Mouse (Mus musculus): ENCODE results near the gene 3110001I22Rik.
A peak's percentile ranks its signal among the peaks of the same experiment; 100 is the strongest.
"Not testable (repeated sequence)": the region's sequence is repeated elsewhere in the genome, so short reads cannot be mapped to it uniquely, and the experiment has no call there.

Gene 3110001I22Rik

DNA sequence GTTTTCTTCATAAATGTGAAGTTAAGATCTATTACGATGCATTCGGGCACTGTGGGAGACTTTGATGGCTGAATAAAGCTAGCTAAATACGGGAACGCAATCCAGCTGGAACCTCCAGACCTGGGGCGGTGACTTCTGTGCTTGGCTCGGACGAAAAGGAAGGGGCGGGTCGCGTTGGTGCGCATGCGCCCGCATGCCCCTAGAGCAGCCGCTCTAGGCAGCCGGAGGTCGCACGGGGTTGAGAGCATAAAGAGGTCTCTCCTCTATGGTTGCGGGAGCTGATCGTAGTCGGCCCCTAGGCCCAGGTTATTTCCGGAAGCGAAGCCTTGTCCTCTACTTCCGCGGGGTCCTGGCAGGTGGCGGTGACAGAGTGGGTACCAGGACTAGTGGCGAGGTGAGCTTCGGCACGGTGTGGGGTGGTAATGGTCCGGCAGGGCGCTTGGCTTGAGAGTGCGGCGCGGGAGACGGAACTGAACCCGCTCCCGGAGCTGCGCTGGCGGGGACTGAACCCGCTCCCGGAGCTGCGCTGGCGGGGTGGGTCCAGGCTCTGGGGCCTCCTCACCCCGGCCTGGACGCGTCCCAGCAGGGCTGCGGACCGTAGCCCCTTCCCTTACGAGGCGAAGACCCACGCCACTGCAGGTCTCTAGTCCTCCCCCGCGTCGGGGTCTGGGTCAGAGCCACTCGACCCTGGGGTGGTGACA, at the start of gene 3110001I22Rik, which contains the start of gene Bfar:
3110001I22Rik (plus strand) TSS at position 245 of the 701 bp plus-strand sequence.
Bfar (plus strand) TSS at position 174 of the 701 bp plus-strand sequence.
- peak; percentile 92 for DNase-seq (ENCODE audit: low spot score)

DNA sequence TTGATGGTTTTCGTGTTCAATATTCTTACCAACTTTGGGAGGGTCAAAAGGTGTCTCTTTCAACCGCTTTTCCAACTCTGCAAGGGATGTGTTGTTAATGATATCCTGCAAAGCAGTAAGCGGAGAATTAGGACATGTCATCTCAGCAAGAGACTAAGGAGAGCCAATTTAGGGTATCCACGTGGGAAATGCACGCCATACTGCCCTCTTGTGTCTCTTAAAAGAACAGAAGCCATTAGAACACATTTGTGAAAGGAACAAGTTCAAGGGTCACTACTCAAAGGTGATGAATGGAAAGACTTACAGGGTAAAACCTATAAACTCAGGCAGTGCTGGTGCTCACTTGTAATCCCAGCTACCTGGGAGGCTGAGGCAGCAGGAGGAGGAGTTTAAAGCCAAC, 43.4 kb upstream of the 3110001I22Rik start:
- no peak for DNase-seq (ENCODE audit: low spot score)

DNA sequence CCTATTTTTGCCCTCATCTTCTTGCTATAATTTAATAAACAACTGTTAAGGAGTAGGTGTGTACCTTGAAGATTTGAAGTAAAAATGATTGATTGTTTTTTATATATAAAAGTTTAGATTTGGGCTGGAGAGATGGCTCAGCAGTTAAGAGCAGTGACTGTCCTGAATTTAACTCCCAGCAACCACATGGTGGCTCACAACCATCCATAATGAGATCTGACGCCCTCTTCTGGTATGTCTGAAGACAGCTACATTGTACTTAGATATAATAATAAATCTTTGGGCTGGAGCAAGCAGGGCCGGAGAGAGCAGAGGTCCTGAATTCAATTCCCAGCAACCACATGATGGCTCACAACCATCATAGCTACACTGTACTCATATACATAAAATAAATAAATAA, 33.5 kb upstream of the 3110001I22Rik start:
- DNase-seq (ENCODE audit: low spot score), result not testable (repeated sequence)

DNA sequence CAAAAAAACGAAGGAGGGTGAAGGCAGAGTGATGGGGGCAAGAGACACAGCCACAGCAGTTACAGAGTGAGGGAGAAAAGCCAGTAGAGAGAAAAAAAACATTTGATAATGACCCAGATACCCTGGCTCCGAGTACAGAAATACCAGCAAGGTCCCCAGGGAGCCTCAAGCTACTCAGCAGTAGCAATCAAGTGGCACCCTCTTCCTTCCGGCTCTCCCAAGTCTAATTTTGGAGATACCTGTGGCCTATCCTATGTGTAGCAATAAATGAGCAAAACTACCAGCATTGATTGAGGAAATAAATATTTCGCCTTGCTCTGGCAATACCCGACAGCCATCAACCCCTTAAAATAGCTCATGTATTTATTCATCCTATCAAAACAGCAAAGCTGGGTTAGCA, 32.2 kb upstream of the 3110001I22Rik start:
- DNase-seq (ENCODE audit: low spot score), result no peak

DNA sequence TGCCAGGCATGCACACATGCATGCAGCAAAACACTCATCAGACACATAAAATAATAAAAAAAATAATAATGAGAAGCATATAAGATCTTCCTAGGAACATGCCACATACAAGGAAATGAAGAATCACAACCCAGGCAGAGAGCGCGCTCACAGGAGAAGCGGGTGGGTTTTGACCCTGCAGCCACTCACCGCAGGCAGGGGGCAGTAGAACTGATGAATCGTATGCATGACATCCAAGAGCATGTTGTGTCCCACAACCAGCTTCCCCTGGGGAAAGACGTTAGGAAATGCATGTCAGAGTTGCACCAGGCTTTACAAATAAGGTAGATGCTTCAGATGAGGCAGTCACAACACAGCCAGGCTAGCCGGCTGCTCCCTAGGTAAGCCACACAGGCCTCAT, 31.7 kb upstream of the 3110001I22Rik start:
- DNase-seq (ENCODE audit: low spot score), result no peak

DNA sequence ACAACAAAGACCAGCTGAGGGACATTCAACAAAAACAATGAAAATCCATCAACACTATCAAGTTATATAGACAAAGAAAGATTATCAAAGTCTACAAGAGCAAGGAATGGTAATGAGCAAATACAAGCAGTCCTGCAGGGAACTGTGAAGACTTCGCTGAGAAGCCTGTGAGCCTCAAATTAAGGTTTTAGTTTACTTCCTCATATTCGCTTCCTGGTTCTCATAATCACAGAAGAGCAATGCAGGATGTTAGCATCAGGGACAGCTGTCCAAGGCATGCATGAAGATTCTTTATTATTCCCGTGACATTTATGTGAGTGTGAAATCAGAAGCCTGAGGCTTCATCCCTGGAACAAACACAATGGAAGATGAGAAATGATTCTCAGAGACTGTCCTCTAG, 27.3 kb upstream of the 3110001I22Rik start:
- DNase-seq (ENCODE audit: low spot score), result no peak

DNA sequence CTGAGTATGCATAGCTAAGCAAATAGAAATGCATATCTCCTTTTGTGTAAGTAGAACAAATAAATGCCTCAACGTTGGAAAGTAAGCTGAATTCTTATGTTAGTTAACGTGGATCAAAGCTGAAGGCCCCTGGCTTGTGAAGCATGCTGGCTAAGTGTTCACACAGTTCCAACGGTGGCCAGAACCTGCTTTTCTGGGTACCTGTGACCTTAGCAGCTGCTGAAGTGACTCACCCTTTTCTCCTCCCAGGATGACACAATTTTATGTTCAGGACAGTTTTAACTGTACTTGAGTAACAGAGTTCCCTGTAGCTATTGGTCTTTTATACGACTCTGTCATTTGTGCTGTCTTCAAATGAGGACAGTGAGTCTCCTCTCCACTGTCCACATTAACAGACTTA, 25.8 kb upstream of the 3110001I22Rik start:
- no peak for DNase-seq (ENCODE audit: low spot score)

DNA sequence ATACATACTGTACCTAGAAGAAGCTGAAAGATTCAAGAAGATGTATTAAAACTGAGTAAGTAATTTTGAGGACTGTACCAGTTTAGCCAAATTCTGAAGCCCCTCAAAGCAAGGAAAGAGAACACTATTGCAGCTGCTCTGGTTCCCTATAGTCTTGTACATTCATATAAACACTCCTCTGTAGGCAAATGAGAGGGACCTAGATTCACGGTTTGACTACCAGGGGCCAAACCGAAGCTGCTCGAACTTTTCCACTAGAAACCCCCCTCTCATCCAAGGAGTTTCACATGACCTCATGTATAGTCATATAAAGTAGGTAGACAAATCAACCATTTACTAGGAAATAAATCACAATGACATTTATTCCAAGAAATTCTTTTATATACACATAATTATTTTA, 12.8 kb upstream of the 3110001I22Rik start:
- DNase-seq (ENCODE audit: low spot score), result no peak

DNA sequence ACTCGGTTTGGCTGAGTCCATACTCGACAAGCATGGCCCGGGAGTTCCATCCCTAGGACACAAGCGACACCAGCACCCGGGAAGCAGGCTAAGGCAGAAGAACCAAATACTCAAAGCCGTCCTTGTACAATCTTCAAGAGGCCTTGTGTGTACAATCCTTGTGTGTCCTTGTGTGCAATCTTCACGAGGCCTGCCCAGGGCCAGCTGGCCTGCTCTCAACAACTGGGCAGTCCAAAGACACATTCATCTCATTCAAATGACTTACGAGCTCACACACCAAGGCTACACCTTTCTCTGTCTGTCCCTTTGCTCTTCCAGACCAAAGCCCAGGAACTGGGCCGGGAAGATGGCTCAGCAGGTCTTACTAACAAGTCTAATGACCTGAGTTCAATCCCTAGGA, 11.0 kb upstream of the 3110001I22Rik start:
- DNase-seq (ENCODE audit: low spot score), result no peak

DNA sequence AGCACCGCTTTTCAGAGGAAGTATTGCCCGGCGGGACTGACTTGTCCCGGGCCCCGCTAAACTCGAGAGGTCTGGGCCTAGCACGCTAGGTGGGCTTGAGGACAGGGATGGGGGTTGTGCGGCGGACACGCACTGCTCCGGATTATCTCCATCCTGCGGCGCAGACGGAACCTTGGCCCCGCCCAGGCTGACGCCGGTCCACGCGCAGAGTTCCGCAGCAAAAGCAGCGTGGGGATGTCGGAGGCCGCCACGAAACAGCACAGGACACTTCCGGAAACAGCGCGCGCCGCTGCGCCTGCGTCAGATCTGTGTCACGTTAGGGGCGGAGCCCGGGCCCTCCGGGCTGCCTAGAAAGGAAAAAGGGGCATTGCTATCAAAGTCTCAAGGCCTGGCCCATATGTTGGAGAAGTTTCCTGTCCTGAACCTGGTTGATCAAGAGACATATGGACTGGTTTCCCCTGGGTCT, 3.8 kb upstream of the 3110001I22Rik start, which contains the start of gene Parn:
Parn (minus strand) TSS at position 293 of the 466 bp plus-strand sequence.
- DNase-seq (ENCODE audit: low spot score), result peak; percentile 97

DNA sequence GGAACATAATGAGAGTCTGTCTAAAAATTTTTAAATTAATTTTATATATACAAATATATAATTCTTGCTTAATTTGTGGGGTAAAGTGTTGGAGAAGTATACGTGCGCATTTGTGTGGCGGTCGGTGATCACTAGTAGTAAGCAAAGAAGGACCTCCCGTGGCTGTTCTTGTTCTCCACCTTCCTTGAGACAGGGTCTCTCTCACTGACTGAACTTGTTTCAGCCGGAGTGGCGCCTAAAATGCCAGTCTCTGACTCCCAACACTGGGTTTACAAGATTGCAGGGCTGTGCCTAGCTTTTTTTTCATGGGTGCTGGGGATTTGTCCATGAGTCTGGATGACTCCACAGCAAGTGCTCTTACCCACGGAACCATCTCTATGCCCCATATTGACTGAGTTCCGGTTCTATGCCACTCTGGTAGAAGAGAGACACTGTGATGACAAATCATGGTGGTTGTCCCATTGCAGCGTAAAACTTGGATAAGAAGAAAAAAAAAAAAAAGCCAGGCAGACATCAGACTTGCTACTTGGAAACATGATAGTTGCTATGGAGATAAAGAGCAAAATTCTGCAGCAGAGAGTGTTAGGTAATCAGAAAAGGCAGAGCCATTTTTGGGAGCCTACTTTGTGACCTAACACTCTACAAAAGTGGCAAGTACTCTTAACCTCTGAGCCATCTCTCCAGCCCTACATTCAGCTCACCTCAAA, 3.2 kb upstream of the 3110001I22Rik start:
- DNase-seq (ENCODE audit: low spot score), result no peak

DNA sequence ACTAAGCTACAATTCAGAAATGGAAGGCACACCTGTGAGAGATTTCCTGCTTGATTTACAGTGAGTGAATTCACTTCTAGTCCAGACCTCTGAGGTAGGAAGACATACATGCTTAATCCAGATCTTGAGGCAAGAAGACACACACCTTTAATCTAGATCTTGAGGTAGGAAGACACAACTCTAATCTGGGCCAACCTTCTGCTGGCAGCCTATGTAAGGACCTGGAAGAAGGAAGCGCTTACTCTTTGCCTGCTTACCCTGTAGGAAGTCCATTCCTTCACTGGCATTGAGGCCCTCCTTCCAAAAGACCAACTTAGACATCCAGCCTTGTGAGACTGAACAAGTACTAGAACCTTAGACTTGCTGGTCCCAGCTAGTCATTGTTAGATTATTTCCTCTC, 2.4 kb upstream of the 3110001I22Rik start:
- no peak for DNase-seq (ENCODE audit: low spot score)

DNA sequence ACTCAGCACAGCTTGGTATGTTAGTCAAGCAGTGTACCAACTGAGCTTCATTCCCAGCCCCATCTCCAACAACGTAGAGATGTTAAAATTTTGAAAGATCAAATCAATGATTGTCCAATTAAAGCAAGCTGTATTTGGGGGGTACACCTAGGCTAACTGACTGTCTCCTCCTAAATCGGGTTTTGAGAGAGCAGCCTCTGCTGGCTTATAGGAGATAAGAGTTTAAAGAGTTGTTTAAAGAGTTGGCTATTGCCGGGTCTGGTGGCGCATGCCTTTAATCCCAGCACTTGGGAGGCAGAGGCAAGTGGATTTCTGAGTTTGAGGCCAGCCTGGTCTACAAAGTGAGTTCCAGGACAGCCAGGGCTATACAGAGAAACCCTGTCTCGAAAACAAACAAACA, 833 bp upstream of the 3110001I22Rik start:
- not testable (repeated sequence) for DNase-seq (ENCODE audit: low spot score)

DNA sequence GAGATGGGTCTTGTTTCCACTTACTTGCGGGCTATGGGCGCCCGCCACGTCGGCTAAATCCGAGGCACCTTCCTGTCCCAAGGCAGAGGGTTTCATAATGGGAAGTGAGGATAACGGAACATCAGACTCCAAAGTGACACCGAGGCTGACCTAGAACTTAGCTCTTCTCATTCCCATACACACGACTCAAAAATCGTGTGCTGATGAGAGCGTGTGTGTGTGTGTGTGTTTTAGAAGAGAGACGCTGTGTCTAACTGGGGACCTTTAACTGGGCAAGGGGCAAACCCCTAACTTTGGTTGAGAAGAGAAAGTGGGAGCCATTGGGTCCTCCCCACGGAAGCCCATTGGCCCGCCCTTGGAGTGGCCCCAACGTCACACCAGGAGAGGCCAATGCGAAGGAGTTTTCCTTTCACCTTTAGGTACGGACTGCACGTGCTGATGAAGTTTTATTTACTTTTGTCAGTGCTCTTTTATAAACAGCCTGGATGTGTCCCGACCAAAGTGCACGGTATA, 713 bp downstream of the 3110001I22Rik start:
- DNase-seq (ENCODE audit: low spot score), result peak; percentile 84

DNA sequence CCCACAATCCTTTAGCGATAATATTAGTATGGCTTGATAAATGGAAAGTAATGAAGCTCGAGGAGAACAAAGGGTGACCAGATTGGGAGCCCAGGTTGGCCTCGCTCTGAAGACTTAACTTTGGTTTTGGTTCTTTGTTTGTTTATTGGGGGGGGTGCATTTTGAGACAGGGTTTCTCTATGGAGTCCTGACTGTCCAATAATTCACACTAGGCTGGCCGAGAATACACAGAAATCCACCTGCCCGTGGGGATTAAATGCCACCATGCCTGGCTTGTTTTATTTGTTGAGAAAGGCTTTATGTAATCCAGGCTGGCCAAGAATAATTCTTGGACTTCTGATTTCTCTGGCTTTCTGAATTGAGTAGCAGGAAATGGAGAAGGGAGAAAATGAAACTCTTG, 1.4 kb downstream of the 3110001I22Rik start:
- no peak for DNase-seq (ENCODE audit: low spot score)

DNA sequence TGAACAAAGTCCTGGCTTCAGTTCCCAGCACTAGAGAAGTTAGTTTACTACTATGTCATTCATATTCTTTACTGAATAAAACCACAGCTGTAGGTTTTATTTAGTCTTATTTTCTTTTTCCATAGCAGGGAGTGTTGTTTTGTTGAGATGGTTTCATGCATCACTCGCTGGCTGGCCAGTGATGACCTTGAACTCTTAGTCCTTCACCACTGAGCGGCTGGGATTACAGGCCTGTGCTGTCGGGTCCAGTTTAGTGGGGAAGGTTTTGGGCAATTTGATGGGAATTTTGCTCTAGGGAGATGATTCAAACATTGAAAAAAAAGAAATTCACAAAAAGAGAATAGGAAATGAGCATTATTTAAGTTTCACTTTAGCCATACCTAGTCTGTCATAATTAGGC, 2.8 kb downstream of the 3110001I22Rik start:
- no peak for DNase-seq (ENCODE audit: low spot score)

DNA sequence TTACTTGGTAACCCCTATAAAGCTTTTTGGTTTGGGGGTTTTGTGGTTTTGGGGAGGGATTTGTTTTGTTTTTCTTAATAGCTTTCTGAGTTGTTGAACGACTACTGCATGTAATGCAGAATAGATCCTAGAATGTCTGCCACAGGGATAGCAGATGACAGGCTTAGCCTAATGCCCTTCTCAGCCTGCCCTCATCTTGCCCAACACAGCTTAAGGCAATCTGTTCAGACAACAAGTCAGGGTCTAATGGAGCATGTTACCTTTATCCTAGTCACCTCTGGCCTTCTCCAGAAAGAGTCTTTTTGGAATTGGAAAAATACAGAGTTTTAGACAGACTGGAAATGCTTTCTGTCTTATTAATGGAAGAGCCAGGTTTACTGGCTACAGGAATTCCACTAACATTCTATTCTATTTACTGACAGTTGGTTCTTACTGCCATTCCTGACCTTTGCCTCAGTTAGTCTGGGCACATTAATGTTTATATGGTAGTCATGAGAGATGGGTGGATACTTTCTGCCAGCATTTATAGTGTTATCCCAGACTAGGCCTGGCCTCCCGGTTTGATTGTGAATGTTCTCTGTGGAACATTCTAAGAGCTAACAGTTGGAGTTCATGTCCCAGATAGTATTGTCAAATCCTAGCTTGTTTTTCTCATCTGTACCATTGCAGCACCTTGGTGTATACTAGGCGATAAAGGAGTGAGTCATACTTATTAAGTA, 7.0 kb downstream of the 3110001I22Rik start:
- no peak for DNase-seq (ENCODE audit: low spot score)

DNA sequence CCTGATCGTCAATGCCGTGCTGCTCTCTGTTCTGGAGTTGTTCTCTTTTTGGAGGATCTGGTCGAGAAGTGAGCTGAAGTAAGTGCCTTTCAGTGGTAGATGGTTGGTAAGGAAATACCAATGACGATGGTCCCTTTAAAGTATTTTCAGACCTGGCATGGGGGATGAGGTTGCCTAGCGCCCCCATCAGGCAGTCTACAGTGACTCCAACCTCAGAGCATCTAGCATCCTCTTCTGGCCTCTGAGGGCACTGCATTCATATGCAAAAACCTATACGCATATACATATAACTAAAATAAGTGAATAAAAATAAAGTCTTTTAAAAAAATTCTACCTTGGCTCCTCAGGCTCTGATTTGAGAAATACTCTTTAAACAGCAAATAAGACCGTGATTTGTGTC, 27.3 kb downstream of the 3110001I22Rik start:
- DNase-seq (ENCODE audit: low spot score), result peak; percentile 8

DNA sequence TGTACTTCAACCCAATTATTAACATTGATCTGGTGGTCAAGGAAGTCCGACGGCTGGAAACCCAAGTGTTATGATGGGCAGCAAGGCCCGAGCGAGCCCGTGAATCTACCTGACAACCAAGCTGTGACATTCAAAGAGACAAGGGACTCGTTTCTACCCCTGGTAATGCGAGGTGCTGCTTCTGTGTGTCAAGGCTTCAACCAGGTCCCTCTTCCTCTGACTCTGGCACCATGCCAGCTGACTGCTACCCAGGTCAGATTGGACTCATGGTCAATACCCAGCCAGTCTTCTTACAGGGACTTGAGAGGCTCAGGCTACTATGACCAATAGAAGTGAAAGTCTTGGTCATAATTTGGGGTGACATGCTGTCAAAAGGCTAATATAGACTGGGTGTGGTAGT, 30.5 kb downstream of the 3110001I22Rik start:
- DNase-seq (ENCODE audit: low spot score), result no peak

DNA sequence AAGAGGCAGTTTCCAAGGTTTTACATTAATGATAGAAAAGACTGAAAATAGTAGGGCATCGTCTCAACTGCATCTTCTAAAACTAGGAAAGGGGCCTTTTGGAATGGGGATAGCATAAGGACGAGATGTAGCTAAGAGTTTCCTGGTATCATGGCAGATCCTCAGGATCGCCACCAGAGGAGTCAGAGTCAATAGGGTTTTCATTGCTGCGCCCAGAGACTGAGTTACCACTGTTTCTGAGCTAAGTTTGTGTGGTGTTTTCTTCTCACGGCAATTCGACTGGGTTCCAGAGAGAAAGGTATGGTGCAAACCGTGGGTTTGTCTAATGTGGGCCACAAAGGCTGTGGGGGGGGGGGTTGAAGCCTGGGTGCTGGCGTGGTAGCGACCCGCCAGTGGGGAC, 32.9 kb downstream of the 3110001I22Rik start:
- DNase-seq (ENCODE audit: low spot score), result no peak

DNA sequence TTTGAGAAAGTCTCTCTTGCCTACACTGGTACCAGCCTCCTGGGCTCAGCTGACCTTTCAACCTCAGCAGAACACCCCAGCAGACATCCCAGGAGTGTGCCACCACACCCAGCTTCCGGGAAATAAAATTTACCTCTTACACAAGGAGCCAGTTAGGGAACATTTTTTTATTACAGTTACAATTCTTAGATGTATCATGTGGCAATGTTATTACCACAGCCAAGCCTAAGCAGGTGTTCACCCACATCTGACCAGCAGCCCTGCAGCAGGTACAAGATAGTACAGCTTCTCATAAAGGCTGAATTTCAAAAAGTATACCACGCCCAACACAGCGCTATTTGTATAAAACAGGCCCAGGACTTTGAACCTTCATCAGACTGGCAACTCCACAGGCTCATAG, 43.2 kb downstream of the 3110001I22Rik start:
- no peak for DNase-seq (ENCODE audit: low spot score)

DNA sequence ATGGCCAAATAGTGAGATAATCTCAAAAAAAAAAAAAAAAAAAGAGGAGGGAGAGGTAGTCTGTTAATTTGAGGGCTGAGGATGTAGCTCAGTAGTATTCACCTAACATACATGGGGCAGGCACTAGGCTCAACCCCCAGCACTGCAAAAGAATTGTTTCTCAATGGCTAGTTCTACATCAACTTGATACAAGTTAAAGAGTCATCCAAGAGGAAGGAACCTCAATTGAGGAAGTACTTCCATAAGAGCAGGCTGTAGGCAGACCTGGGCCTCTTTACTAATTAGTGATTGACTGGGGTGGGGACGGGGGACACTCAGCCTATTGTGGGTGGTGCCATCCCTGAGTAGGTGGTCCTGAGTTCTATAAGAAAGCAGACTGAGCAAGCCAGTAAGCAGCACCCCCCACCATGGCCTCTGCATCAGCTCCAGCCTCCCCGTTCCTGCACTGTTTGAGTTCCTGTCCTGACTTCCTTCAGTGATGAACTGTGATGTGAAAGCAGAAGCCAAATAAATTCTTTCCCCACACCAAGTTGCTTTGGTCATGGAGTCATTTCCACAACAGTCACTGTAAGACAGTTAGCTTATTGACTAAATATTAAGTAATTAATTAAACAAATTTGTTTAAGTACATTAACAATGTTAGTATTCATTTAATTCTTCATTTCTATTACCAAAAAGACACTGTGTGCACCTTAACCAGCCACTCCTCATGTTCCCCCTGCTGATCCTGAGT, 45.3 kb downstream of the 3110001I22Rik start:
- DNase-seq (ENCODE audit: low spot score), result no peak

All from T-cell, adult 2 months (primary cell).